In the genomic region with DNA sequence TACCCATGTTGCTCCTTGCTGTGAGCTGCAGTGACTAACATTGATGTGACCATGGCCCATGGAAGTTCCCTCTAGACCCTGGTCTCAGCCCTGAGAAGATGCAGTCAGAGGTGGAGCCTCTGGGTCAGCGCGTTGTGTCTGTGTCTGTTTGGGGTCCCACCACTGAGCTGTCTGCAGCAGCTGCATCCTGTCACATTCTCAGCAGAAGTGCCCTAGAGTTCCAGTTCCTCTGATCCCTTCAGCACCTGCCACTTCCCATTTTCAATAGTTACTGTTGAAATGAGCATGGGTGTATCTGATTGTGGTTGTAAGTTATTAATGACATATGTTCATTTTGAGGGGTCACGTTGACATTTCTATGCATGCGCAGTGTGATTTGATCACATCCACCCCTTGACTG, we compare ENCODE assay signal across 17 mouse cellular contexts. TPM values are rescaled to one million over a fixed set of nuclear protein-coding genes. Genes with fewer than 3 reads are reported as not detected.
A peak's percentile ranks its signal among the peaks of the same experiment; 100 is the strongest.
DNase-seq lines count a peak whose midpoint lies in the region; ATAC-seq and TF ChIP-seq lines count a peak whose summit lies in the region.
"Had no signal": no experiment of that assay in that cellular context is flagged by ENCODE, and none has a peak within 500 bp of the region (broad histone marks: within the 10 kb centered on the region; RNA-seq: fewer than 3 reads in every experiment).

No protein-coding gene starts in this region.

- H3K4me3 ChIP-seq in heart, embryonic 11.5 days (ENCODE audit: low read depth, low read length), result no peak overlapping the region
- H3K4me3 ChIP-seq in thymus, adult 2 months (ENCODE audit: control insufficient read depth, insufficient read depth, low read length), result no peak overlapping the region
- H3K4me3 ChIP-seq in spleen, adult 2 months (ENCODE audit: extremely low read depth, insufficient read depth, insufficient read length), result no peak overlapping the region
- no peak overlapping the region for H3K4me3 ChIP-seq in lung, postnatal 0 days (ENCODE audit: low read depth, low read length)
- H3K4me3 ChIP-seq: embryonic facial prominence, embryonic 12.5 days; forebrain, embryonic 15.5 days; heart, embryonic 13.5 days; left cerebral cortex, adult 2 months had no signal

- H3K9ac ChIP-seq in heart, embryonic 11.5 days (ENCODE audit: low read depth, low read length), result no peak overlapping the region
- no peak overlapping the region for H3K9ac ChIP-seq in lung, postnatal 0 days (replicated peaks; ENCODE audit: low read depth)
- H3K9ac ChIP-seq: embryonic facial prominence, embryonic 12.5 days; forebrain, embryonic 15.5 days; heart, embryonic 13.5 days had no signal

- no peak overlapping the region for H3K4me2 ChIP-seq in heart, embryonic 11.5 days
- H3K4me2 ChIP-seq in lung, postnatal 0 days (replicated peaks; ENCODE audit: low read depth, low read length), result no peak overlapping the region
- H3K4me2 ChIP-seq: embryonic facial prominence, embryonic 12.5 days; forebrain, embryonic 15.5 days; heart, embryonic 13.5 days had no signal

- TF ChIP-seq CTCF in thymus, adult 2 months (IDR thresholded peaks at IDR 0.05; ENCODE audit: borderline replicate concordance, control insufficient read depth, extremely low read depth, insufficient read depth, low read length, poor library complexity), result no peak
- no peak for TF ChIP-seq CTCF in spleen, adult 2 months (IDR thresholded peaks at IDR 0.05; ENCODE audit: extremely low read depth, insufficient read depth, insufficient read length, insufficient replicate concordance)
- TF ChIP-seq CTCF in lung, postnatal 0 days (IDR thresholded peaks at IDR 0.05), result no peak

- no peak for TF ChIP-seq POLR2A in thymus, adult 2 months (IDR thresholded peaks at IDR 0.05; ENCODE audit: control insufficient read depth, extremely low read depth, insufficient read depth, low read length, poor library complexity)
- TF ChIP-seq POLR2A in spleen, adult 2 months (IDR thresholded peaks at IDR 0.05; ENCODE audit: low read depth, low read length), result no peak

- no peaks in the 10 kb centered on the region for H3K4me1 ChIP-seq in heart, embryonic 11.5 days (ENCODE audit: control insufficient read depth, insufficient read depth, low read length)
- 0 out of 2 replicates have a peak, but pooled peaks cover 2% of the 10 kb centered on the region for H3K4me1 ChIP-seq in thymus, adult 2 months (replicated peaks; ENCODE audit: control insufficient read depth, insufficient read depth, low read length)
- no peaks in the 10 kb centered on the region for H3K4me1 ChIP-seq in spleen, adult 2 months (ENCODE audit: control insufficient read depth, insufficient read depth, insufficient read length)
- no peaks in the 10 kb centered on the region for H3K4me1 ChIP-seq in lung, postnatal 0 days (ENCODE audit: insufficient read depth, low read depth, low read length)
- H3K4me1 ChIP-seq: embryonic facial prominence, embryonic 12.5 days; forebrain, embryonic 15.5 days; heart, embryonic 13.5 days had no signal

- 62% methylated on average over 4 of the region's 4 CpGs for WGBS in heart, embryonic 11.5 days (ENCODE audit: insufficient replicate concordance)
- WGBS in thymus, adult 2 months, result 15% methylated on average over 4 of the region's 4 CpGs
- WGBS in spleen, adult 2 months, result 3% methylated on average over 4 of the region's 4 CpGs
- 66% methylated on average over 4 of the region's 4 CpGs for WGBS in lung, postnatal 0 days

- no peaks in the 10 kb centered on the region for H3K36me3 ChIP-seq in heart, embryonic 11.5 days (ENCODE audit: control insufficient read depth, insufficient read depth, low read length)
- H3K36me3 ChIP-seq in thymus, adult 2 months (ENCODE audit: control insufficient read depth, insufficient read depth, low read length), result no peaks in the 10 kb centered on the region
- H3K36me3 ChIP-seq in spleen, adult 2 months (ENCODE audit: control insufficient read depth, insufficient read depth, low read length), result no peaks in the 10 kb centered on the region
- H3K36me3 ChIP-seq in lung, postnatal 0 days (ENCODE audit: insufficient read depth, low read length), result no peaks in the 10 kb centered on the region
- H3K36me3 ChIP-seq: embryonic facial prominence, embryonic 12.5 days; forebrain, embryonic 15.5 days; heart, embryonic 13.5 days had no signal

- no peaks in the 10 kb centered on the region for H3K27me3 ChIP-seq in heart, embryonic 11.5 days (ENCODE audit: control insufficient read depth, insufficient read depth, low read length)
- H3K27me3 ChIP-seq in thymus, adult 2 months (ENCODE audit: control insufficient read depth, insufficient read depth, low read length), result no peaks in the 10 kb centered on the region
- no peaks in the 10 kb centered on the region for H3K27me3 ChIP-seq in spleen, adult 2 months (ENCODE audit: control insufficient read depth, insufficient read depth, low read length)
- no peaks in the 10 kb centered on the region for H3K27me3 ChIP-seq in lung, postnatal 0 days (replicated peaks; ENCODE audit: insufficient read depth, low read length)
- H3K27me3 ChIP-seq: embryonic facial prominence, embryonic 12.5 days; forebrain, embryonic 15.5 days; heart, embryonic 13.5 days had no signal

- no peak for TF ChIP-seq EP300 in lung, postnatal 0 days (IDR thresholded peaks at IDR 0.05)

- no peak overlapping the region for H3K27ac ChIP-seq in heart, embryonic 11.5 days (ENCODE audit: low read depth, low read length)
- H3K27ac ChIP-seq in thymus, adult 2 months (ENCODE audit: control insufficient read depth, insufficient read depth, low read length), result no peak overlapping the region
- no peak overlapping the region for H3K27ac ChIP-seq in spleen, adult 2 months (ENCODE audit: insufficient read depth, low read length)
- no peak overlapping the region for H3K27ac ChIP-seq in lung, postnatal 0 days (ENCODE audit: low read length)
- H3K27ac ChIP-seq: embryonic facial prominence, embryonic 12.5 days; forebrain, embryonic 15.5 days; heart, embryonic 13.5 days; hindbrain, postnatal 0 days; kidney, postnatal 0 days; left cerebral cortex, adult 2 months had no signal

- peak; percentile 98 for DNase-seq in heart, adult 11 months
- DNase-seq in thymus, adult 2 months, result peak; percentile 6
- no peak for DNase-seq in thymus, postnatal 14 days
- DNase-seq in spleen, adult 2 months (ENCODE audit: low read depth in 1 of 2, low spot score in 2 of 2), result peak; percentile 11 to 24
- DNase-seq in lung, postnatal 0 days (ENCODE audit: low spot score), result no peak
- no peak for DNase-seq in kidney, adult 9 months
- DNase-seq: adrenal gland, adult 2 months; cerebellum, adult 2 months had no signal

- H3K9me3 ChIP-seq in heart, embryonic 11.5 days (replicated peaks; ENCODE audit: control insufficient read depth, low read length), result no peaks in the 10 kb centered on the region
- H3K9me3 ChIP-seq in lung, postnatal 0 days (ENCODE audit: low read length), result no peaks in the 10 kb centered on the region
- H3K9me3 ChIP-seq: embryonic facial prominence, embryonic 12.5 days; forebrain, embryonic 15.5 days; heart, embryonic 13.5 days had no signal

- no peak for ATAC-seq in heart, embryonic 11.5 days (replicated peaks; ENCODE audit: insufficient number of reproducible peaks, low FRiP score, low TSS enrichment)
- peak; percentile 82 to 83 for ATAC-seq in hematopoietic stem cell, adult 5-6 weeks (replicated peaks in 1 of 2; ENCODE audit: insufficient read depth in 1 of 2, low FRiP score in 2 of 2, low TSS enrichment in 1 of 2, low read depth in 1 of 2, poor library complexity in 2 of 2, severe bottlenecking in 2 of 2)
- ATAC-seq in lung, postnatal 0 days, result no peak
- ATAC-seq: forebrain, embryonic 15.5 days; hindbrain, postnatal 0 days had no signal

RNA-seq across cellular contexts. Expression of a gene that starts 8.9 kb away (rescaled TPM):
- polyA plus RNA-seq in heart, embryonic 11.5 days (2014; fragmentation: Nextera tagmentation; extraction: Ambion mirVana), result 1.2 and 1.9 TPM in 2 replicates
- 1.2 and 1.5 TPM in 2 replicates for polyA plus RNA-seq in thymus, adult 2 months (2012; rRNA removed)
- total RNA-seq in hematopoietic stem cell, adult 5-6 weeks (2017), result 6.1 and 6.6 TPM in 2 replicates
- polyA plus RNA-seq in spleen, adult 2 months (2012; rRNA removed), result 1.4 and 1.6 TPM in 2 replicates
- polyA plus RNA-seq in lung, postnatal 0 days (2015; fragmentation: Nextera tagmentation; extraction: Ambion mirVana), result 1.7 and 1.8 TPM in 2 replicates

RNA-seq across cellular contexts. Expression of a gene that starts 8.9 kb away (rescaled TPM):
- polyA plus RNA-seq in heart, embryonic 11.5 days (2014; fragmentation: Nextera tagmentation; extraction: Ambion mirVana), result 0.44 and 0.79 TPM in 2 replicates
- 12.3 and 15.8 TPM in 2 replicates for polyA plus RNA-seq in thymus, adult 2 months (2012; rRNA removed)
- 26.9 and 29.0 TPM in 2 replicates for total RNA-seq in hematopoietic stem cell, adult 5-6 weeks (2017)
- 16.0 and 19.2 TPM in 2 replicates for polyA plus RNA-seq in spleen, adult 2 months (2012; rRNA removed)
- 5.0 and 6.2 TPM in 2 replicates for polyA plus RNA-seq in lung, postnatal 0 days (2015; fragmentation: Nextera tagmentation; extraction: Ambion mirVana)

RNA-seq across cellular contexts. Expression of a gene that starts 26.3 kb away (rescaled TPM):
- polyA plus RNA-seq in heart, embryonic 11.5 days (2014; fragmentation: Nextera tagmentation; extraction: Ambion mirVana), result 8.0 TPM in 2 replicates
- 2.4 and 2.7 TPM in 2 replicates for polyA plus RNA-seq in thymus, adult 2 months (2012; rRNA removed)
- total RNA-seq in hematopoietic stem cell, adult 5-6 weeks (2017), result 10.9 and 15.6 TPM in 2 replicates
- polyA plus RNA-seq in spleen, adult 2 months (2012; rRNA removed), result 0.78 and 1.5 TPM in 2 replicates
- 5.7 and 6.0 TPM in 2 replicates for polyA plus RNA-seq in lung, postnatal 0 days (2015; fragmentation: Nextera tagmentation; extraction: Ambion mirVana)

RNA-seq across cellular contexts. Expression of a gene that starts 47.4 kb away (rescaled TPM):
- not detected in 2 replicates for polyA plus RNA-seq in heart, embryonic 11.5 days (2014; fragmentation: Nextera tagmentation; extraction: Ambion mirVana)
- 0.03 TPM in 1 of 2 replicates, not detected in the other for polyA plus RNA-seq in thymus, adult 2 months (2012; rRNA removed)
- total RNA-seq in hematopoietic stem cell, adult 5-6 weeks (2017), result not detected in 2 replicates
- not detected in 2 replicates for polyA plus RNA-seq in spleen, adult 2 months (2012; rRNA removed)
- polyA plus RNA-seq in lung, postnatal 0 days (2015; fragmentation: Nextera tagmentation; extraction: Ambion mirVana), result not detected in 2 replicates
- total RNA-seq: adrenal gland, adult 2 months; left cerebral cortex, adult 2 months; liver, adult 2 months had no signal
- polyA plus RNA-seq: adrenal gland, adult 2 months; cerebellum, adult 2 months; embryonic facial prominence, embryonic 12.5 days; forebrain, embryonic 15.5 days; heart, embryonic 13.5 days; hindbrain, postnatal 0 days; kidney, postnatal 0 days; liver, adult 2 months had no signal

RNA-seq across cellular contexts. Expression of a gene that starts 53.8 kb away (rescaled TPM):
- 0.21 TPM in 1 of 2 replicates, not detected in the other for polyA plus RNA-seq in heart, embryonic 11.5 days (2014; fragmentation: Nextera tagmentation; extraction: Ambion mirVana)
- 0.07 and 0.08 TPM in 2 replicates for polyA plus RNA-seq in thymus, adult 2 months (2012; rRNA removed)
- total RNA-seq in hematopoietic stem cell, adult 5-6 weeks (2017), result not detected in 2 replicates
- 0.06 TPM in 1 of 2 replicates, not detected in the other for polyA plus RNA-seq in spleen, adult 2 months (2012; rRNA removed)
- 0.08 and 0.27 TPM in 2 replicates for polyA plus RNA-seq in lung, postnatal 0 days (2015; fragmentation: Nextera tagmentation; extraction: Ambion mirVana)
- total RNA-seq: adrenal gland, adult 2 months had no signal
- polyA plus RNA-seq: adrenal gland, adult 2 months; heart, embryonic 13.5 days; liver, adult 2 months had no signal

Comparison
In these comparisons a context has a peak if more than half of its experiments do, and no peak if none do; other contexts are left out.
1. DNase-seq: peak in heart, adult 11 months (single experiment), thymus, adult 2 months (single experiment) and spleen, adult 2 months (2 of 2); none in thymus, postnatal 14 days (single experiment), lung, postnatal 0 days (single experiment) and kidney, adult 9 months (single experiment).
2. ATAC-seq: peak in hematopoietic stem cell, adult 5-6 weeks (2 of 2); none in heart, embryonic 11.5 days (single experiment) and lung, postnatal 0 days (single experiment).